Mouse (Mus musculus) splenic B cell, adult 2 months (primary cell): Measurements from ENCODE around the gene Prph2.

Experiments
- DNase-seq: peaks from one replicate; pipeline ENCODE4 v3.0.0-alpha.2; 2011; ENCODE audit warnings: low read depth, low spot score
- H3K27me3 ChIP-seq: 2 replicates; pipeline ENCODE4 v1.6.1; 2012; ENCODE audit warnings: mild to moderate bottlenecking, low read length, moderate library complexity, mixed read lengths; ENCODE audit not compliant: control insufficient read depth, poor library complexity, insufficient read depth, severe bottlenecking
- H3K36me3 ChIP-seq: 2 replicates; pipeline ENCODE4 v1.6.1; 2012; ENCODE audit warnings: mild to moderate bottlenecking, low read length, moderate library complexity, mixed read lengths; ENCODE audit not compliant: control insufficient read depth, poor library complexity, insufficient read depth, severe bottlenecking

Gene Prph2

GRCm38 (mm10) chr17:46920855-46921254, 10.6 kb downstream of the Prph2 start:
- no peak for DNase-seq
- Histone ChIP-seq H3K27me3 (no peaks in the 10 kb centered on the region), H3K36me3 (no peaks in the 10 kb centered on the region)

- Histone ChIP-seq H3K27me3 (no peaks in the 10 kb centered on the region), H3K36me3 (no peaks in the 10 kb centered on the region; the same call in 1 of the 2 replicates)
- DNase-seq = no peak
Observed at GRCm38 (mm10) chr17:46926192-46926591, 15.9 kb downstream of the Prph2 start.

GRCm38 (mm10) chr17:46926941-46927340, 16.7 kb downstream of the Prph2 start:
- H3K36me3 ChIP-seq = no peaks in the 10 kb centered on the region; the same call in 1 of the 2 replicates
- DNase-seq = no peak
- H3K27me3 ChIP-seq = no peaks in the 10 kb centered on the region

- no peak for DNase-seq
- no peaks in the 10 kb centered on the region; the same call in 1 of the 2 replicates for H3K36me3 ChIP-seq
Observed at GRCm38 (mm10) chr17:46927781-46928180, 17.5 kb downstream of the Prph2 start.

GRCm38 (mm10) chr17:46929277-46929676, 19.0 kb downstream of the Prph2 start:
- Histone ChIP-seq H3K36me3 (peaks cover 7% of the 10 kb centered on the region; the same call in 1 of the 2 replicates), H3K27me3 (no peaks in the 10 kb centered on the region)
- DNase-seq = no peak

More at GRCm38 (mm10) chr17:46927781-46928180, 17.5 kb downstream of the Prph2 start:
- no peaks in the 10 kb centered on the region for H3K27me3 ChIP-seq

- no peak for DNase-seq
- H3K36me3 ChIP-seq = peaks cover 10% of the 10 kb centered on the region; the same call in 1 of the 2 replicates
Observed at GRCm38 (mm10) chr17:46929897-46930296, 19.6 kb downstream of the Prph2 start.

GRCm38 (mm10) chr17:46932961-46933360, 22.7 kb downstream of the Prph2 start:
- no peak for DNase-seq

More at GRCm38 (mm10) chr17:46929897-46930296, 19.6 kb downstream of the Prph2 start:
- H3K27me3 ChIP-seq = no peaks in the 10 kb centered on the region

GRCm38 (mm10) chr17:46933557-46934348, 23.5 kb downstream of the Prph2 start:
- peaks cover 15% of the 10 kb centered on the region; the same call in 1 of the 2 replicates for H3K36me3 ChIP-seq
- no peaks in the 10 kb centered on the region for H3K27me3 ChIP-seq
- peak; percentile 71 for DNase-seq

More at GRCm38 (mm10) chr17:46932961-46933360, 22.7 kb downstream of the Prph2 start:
- Histone ChIP-seq H3K36me3 (peaks cover 12% of the 10 kb centered on the region; the same call in 1 of the 2 replicates), H3K27me3 (no peaks in the 10 kb centered on the region)

- DNase-seq = no peak
- no peaks in the 10 kb centered on the region for H3K27me3 ChIP-seq
- H3K36me3 ChIP-seq = peaks cover 24% of the 10 kb centered on the region
Observed at GRCm38 (mm10) chr17:46940461-46940860, 30.2 kb downstream of the Prph2 start.

GRCm38 (mm10) chr17:46942421-46942820, 32.2 kb downstream of the Prph2 start:
- DNase-seq = no peak
- Histone ChIP-seq H3K36me3 (peaks cover 25% of the 10 kb centered on the region), H3K27me3 (no peaks in the 10 kb centered on the region)

GRCm38 (mm10) chr17:46946276-46946675, 36.0 kb downstream of the Prph2 start:
- Histone ChIP-seq H3K27me3 (no peaks in the 10 kb centered on the region), H3K36me3 (peaks cover 16% of the 10 kb centered on the region)
- DNase-seq = no peak

- Histone ChIP-seq H3K27me3 (no peaks in the 10 kb centered on the region), H3K36me3 (peaks cover 34% of the 10 kb centered on the region)
- no peak for DNase-seq
Observed at GRCm38 (mm10) chr17:46958045-46958444, 47.8 kb downstream of the Prph2 start.

- H3K27me3 ChIP-seq = no peaks in the 10 kb centered on the region
- no peak for DNase-seq
- H3K36me3 ChIP-seq = peaks cover 32% of the 10 kb centered on the region
Observed at GRCm38 (mm10) chr17:46960216-46960615, 50.0 kb downstream of the Prph2 start.

- Histone ChIP-seq H3K36me3 (peaks cover 30% of the 10 kb centered on the region), H3K27me3 (no peaks in the 10 kb centered on the region)
- DNase-seq = no peak
Observed at GRCm38 (mm10) chr17:46962153-46962552, 51.9 kb downstream of the Prph2 start.

- H3K36me3 ChIP-seq = peaks cover 24% of the 10 kb centered on the region
- DNase-seq = no peak
- no peaks in the 10 kb centered on the region for H3K27me3 ChIP-seq
Observed at GRCm38 (mm10) chr17:46963186-46963585, 52.9 kb downstream of the Prph2 start.
